In genomic region chr1:161271461-161271810, GRCm38 (mm10) we compare ENCODE assay signal across 26 mouse cellular contexts.
"Had no signal": no experiment of that assay in that cellular context is flagged by ENCODE, and none has a peak within 500 bp of the region (broad histone marks: within the 10 kb centered on the region; RNA-seq: fewer than 3 reads in every experiment).

No protein-coding gene starts in this region.

- H3K36me3 ChIP-seq: embryonic facial prominence, embryonic 10.5 days; embryonic facial prominence, embryonic 12.5 days; embryonic facial prominence, embryonic 13.5 days; embryonic facial prominence, embryonic 15.5 days; forebrain, embryonic 10.5 days; forebrain, embryonic 12.5 days; forebrain, embryonic 15.5 days had no signal

- DNase-seq: cerebellum, adult 9-10 months; cerebellum, adult 9-11 months; cerebellum, postnatal 10 days; cerebellum, postnatal 14 days; cerebellum, postnatal 25 days; cerebellum, postnatal 36 days; embryo, embryonic 11 days; forebrain, postnatal 0 days; gastrocnemius, adult 2 months; gastrocnemius, postnatal 10 days; gastrocnemius, postnatal 14 days; gastrocnemius, postnatal 25 days; gastrocnemius, postnatal 36 days; heart, adult 18-20 months; heart, adult 2 months had no signal

- H3K9me3 ChIP-seq: embryonic facial prominence, embryonic 10.5 days; embryonic facial prominence, embryonic 12.5 days; embryonic facial prominence, embryonic 13.5 days; embryonic facial prominence, embryonic 15.5 days; forebrain, embryonic 10.5 days; forebrain, embryonic 12.5 days; forebrain, embryonic 13.5 days; forebrain, embryonic 15.5 days had no signal

- H3K4me1 ChIP-seq: embryonic facial prominence, embryonic 12.5 days; embryonic facial prominence, embryonic 13.5 days; embryonic facial prominence, embryonic 15.5 days; forebrain, embryonic 12.5 days; forebrain, embryonic 13.5 days; forebrain, embryonic 15.5 days had no signal

- ATAC-seq: forebrain, embryonic 13.5 days; forebrain, embryonic 14.5 days; forebrain, embryonic 15.5 days; forebrain, embryonic 16.5 days; forebrain, postnatal 0 days had no signal

- H3K27me3 ChIP-seq: embryonic facial prominence, embryonic 12.5 days; embryonic facial prominence, embryonic 13.5 days; embryonic facial prominence, embryonic 15.5 days; forebrain, embryonic 12.5 days; forebrain, embryonic 13.5 days; forebrain, embryonic 15.5 days had no signal

- H3K4me3 ChIP-seq: embryonic facial prominence, embryonic 10.5 days; embryonic facial prominence, embryonic 12.5 days; embryonic facial prominence, embryonic 13.5 days; embryonic facial prominence, embryonic 15.5 days; erythroblast, embryonic 14.5 days; forebrain, embryonic 10.5 days; forebrain, embryonic 12.5 days; forebrain, embryonic 13.5 days; forebrain, embryonic 15.5 days; gastrocnemius, adult 2 months; heart, adult 2 months had no signal
